Mouse (Mus musculus): ENCODE data around the gene Gm2696. TPM values are rescaled to one million over a fixed set of nuclear protein-coding genes. Genes with fewer than 3 reads are reported as not detected.

Gene Gm2696
- not detected in 2 replicates for total RNA-seq (2023)

GRCm38 (mm10) chr10:77814382-77814781 lies at the start of gene Gm2696:
Gene Gm2696, plus strand, starts transcription at chr10:77814682.

DNA sequence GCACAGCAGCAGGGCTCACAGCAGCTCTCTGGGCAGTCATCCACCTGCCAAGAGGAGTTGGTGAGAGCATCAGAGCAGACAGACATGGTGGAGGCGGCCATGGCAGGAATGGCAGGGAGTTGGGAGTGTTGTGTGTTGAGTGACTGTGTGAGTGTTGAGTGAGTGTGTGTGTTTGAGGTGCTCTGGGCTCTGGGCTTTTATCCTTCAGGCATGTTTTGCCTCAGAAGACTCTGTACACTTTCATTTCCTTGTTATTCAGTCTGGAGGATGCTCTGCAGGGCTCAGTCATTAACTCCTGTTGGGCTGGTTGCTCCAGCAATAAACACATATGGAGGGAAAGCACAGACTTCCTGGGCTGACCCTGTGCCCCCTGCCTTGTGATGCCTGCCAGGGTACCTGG lies 43.3 kb upstream of the Gm2696 start, which contains the start of gene Gm3238:
Gm3238 (minus strand) TSS at position 101 of the 400 bp plus-strand sequence.

GRCm38 (mm10) chr10:77776844-77777243 lies 37.6 kb upstream of the Gm2696 start, which contains the start of gene Gm7138:
Gene Gm7138, minus strand, starts transcription at chr10:77776944.

DNA sequence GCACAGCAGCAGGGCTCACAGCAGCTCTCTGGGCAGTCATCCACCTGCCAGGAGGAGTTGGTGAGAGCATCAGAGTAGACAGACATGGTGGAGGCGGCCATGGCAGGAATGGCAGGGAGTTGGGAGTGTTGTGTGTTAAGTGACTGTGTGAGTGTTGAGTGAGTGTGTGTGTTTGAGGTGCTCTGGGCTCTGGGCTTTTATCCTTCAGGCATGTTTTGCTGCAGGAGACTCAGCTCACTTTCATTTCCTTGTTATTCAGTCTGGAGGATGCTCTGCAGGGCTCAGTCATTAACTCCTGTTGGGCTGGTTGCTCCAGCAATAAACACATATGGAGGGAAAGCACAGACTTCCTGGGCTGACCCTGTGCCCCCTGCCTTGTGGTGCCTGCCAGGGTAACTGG lies 32.0 kb upstream of the Gm2696 start, which contains the start of gene Gm3250:
Gm3250 (minus strand) TSS at position 101 of the 400 bp plus-strand sequence.

DNA sequence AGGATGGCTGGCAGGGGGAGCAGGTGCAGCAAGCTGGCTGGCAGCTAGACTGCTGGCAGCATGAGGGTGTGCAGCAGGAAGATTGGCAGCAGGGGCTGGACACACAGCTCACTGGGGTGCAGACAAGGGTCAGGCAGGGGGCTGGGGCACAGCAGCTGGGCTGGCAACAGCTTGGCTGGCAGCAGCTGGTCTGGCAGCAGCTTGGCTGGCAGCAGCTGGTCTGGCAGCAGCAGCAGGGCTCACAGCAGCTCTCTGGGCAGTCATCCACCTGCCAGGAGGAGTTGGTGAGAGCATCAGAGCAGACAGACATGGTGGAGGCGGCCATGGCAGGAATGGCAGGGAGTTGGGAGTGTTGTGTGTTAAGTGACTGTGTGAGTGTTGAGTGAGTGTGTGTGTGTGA lies 26.6 kb upstream of the Gm2696 start, which contains the start of gene Gm7137:
Gm7137 (minus strand) TSS at position 325 of the 400 bp plus-strand sequence.

DNA sequence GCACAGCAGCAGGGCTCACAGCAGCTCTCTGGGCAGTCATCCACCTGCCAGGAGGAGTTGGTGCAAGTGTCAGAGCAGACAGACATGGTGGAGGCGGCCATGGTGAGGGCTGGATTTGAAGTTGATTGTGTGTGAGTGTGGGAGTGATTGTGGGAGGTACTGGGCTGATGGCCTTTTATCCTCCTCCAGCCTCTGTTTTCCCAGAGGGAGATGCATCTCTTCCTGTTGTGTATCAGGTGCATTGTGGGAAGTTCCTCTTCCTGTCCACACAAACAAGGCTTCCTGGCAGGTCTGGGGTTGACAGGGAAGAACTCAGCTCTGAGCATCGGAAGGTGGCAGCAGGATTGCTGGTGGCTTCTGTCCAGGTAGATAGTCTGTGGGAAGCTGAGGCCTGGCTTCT lies 19.5 kb upstream of the Gm2696 start, which contains the start of gene Gm9639:
Gm9639 (minus strand) TSS at position 101 of the 400 bp plus-strand sequence.

GRCm38 (mm10) chr10:77798921-77799508 lies 15.5 kb upstream of the Gm2696 start, which contains the start of gene Gm19668:
Gene Gm19668, minus strand, starts transcription at chr10:77799133.

GRCm38 (mm10) chr10:77811743-77812142 lies 2.7 kb upstream of the Gm2696 start, which contains the start of gene Gm9507:
Gene Gm9507, minus strand, starts transcription at chr10:77811843.

GRCm38 (mm10) chr10:77826951-77827350 lies 12.5 kb downstream of the Gm2696 start, which contains the start of gene Krtap10-4:
Gene Krtap10-4, minus strand, starts transcription at chr10:77827095.

DNA sequence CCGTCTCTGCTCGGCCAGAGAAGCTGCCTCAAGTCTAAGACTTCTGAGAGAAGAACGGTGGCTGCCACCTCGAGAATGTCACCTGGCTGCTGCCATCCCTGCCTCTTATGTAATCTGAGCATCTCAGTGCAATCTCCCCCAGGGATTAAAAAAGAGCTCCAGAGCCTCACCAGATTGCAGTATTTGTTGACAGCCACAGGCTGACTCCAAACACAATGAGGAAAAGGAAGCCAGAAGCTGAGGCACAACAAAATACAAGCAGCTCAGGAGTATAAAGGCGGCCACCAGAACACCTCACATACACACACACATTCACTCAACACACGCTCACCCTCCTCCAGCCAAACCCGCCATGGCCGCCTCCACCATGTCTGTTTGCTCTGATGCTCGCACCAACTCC lies 21.2 kb downstream of the Gm2696 start, which contains the start of gene Krtap10-10:
Krtap10-10 (plus strand) TSS at position 301 of the 400 bp plus-strand sequence.

DNA sequence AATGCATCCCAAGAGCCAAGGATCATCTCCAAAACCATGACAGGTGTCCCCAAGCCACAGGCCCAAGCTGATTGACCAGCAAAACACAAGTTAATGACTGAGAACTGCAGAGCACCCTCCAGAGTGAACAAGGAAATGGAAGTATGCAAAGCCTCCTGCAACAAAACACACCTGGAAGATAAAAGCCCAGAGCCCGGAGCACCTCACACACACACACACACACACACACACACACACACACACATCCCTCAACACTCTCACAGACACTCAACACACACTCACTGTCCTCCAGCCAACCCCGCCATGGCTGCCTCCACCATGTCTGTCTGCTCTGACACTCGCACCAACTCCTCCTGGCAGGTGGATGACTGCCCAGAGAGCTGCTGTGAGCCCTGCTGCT lies 32.0 kb downstream of the Gm2696 start, which contains the start of gene Gm36176:
Gm36176 (plus strand) TSS at position 301 of the 400 bp plus-strand sequence.

GRCm38 (mm10) chr10:77852559-77852958 lies 38.1 kb downstream of the Gm2696 start, which contains the start of gene Gm10318:
Gene Gm10318, plus strand, starts transcription at chr10:77852859.

GRCm38 (mm10) chr10:77861675-77862074 lies 47.2 kb downstream of the Gm2696 start, which contains the start of gene Gm3285:
Gene Gm3285, plus strand, starts transcription at chr10:77861975.

Other genes starting within 250 kb of the Gm2696 start
- 85.5 and 125 TPM in 2 replicates for gene Pttg1ip, start 233.0 kb upstream of the Gm2696 start, total RNA-seq (2023)
- 55.9 and 66.8 TPM in 2 replicates for gene Sumo3, start 208.6 kb upstream of the Gm2696 start, total RNA-seq (2023)
- not detected in 2 replicates for gene Gm49325, start 208.5 kb upstream of the Gm2696 start, total RNA-seq (2023)
- gene Ube2g2, start 192.4 kb upstream of the Gm2696 start, total RNA-seq (2023): 31.2 and 34.0 TPM in 2 replicates
- gene Tspear, start 128.1 kb upstream of the Gm2696 start, total RNA-seq (2023): not detected in 2 replicates
- not detected in 2 replicates for gene Gm19402, start 123.9 kb upstream of the Gm2696 start, total RNA-seq (2023)
- gene Gm9508, start 117.4 kb upstream of the Gm2696 start, total RNA-seq (2023): not detected in 2 replicates
- gene Gm10272, start 108.1 kb upstream of the Gm2696 start, total RNA-seq (2023): not detected in 2 replicates
- gene Gm10024, start 103.2 kb upstream of the Gm2696 start, total RNA-seq (2023): not detected in 2 replicates
- gene Gm10142, start 98.9 kb upstream of the Gm2696 start, total RNA-seq (2023): not detected in 2 replicates
- not detected in 2 replicates for gene Krtap12-1, start 94.1 kb upstream of the Gm2696 start, total RNA-seq (2023)
- not detected in 2 replicates for gene Gm10100, start 88.2 kb upstream of the Gm2696 start, total RNA-seq (2023)
- gene Gm18596, start 72.0 kb upstream of the Gm2696 start, total RNA-seq (2023): not detected in 2 replicates
- gene Gm9736, start 63.3 kb upstream of the Gm2696 start, total RNA-seq (2023): not detected in 2 replicates
- not detected in 2 replicates for gene Gm3233, start 55.0 kb upstream of the Gm2696 start, total RNA-seq (2023)
- not detected in 2 replicates for gene Gm3238, start 43.4 kb upstream of the Gm2696 start, total RNA-seq (2023)
- not detected in 2 replicates for gene Gm7138, start 37.7 kb upstream of the Gm2696 start, total RNA-seq (2023)
- not detected in 2 replicates for gene Gm3250, start 32.1 kb upstream of the Gm2696 start, total RNA-seq (2023)
- gene Gm7137, start 26.5 kb upstream of the Gm2696 start, total RNA-seq (2023): not detected in 2 replicates
- not detected in 2 replicates for gene Gm9639, start 19.6 kb upstream of the Gm2696 start, total RNA-seq (2023)
- not detected in 2 replicates for gene Gm19668, start 15.5 kb upstream of the Gm2696 start, total RNA-seq (2023)
- gene Gm9507, start 2.8 kb upstream of the Gm2696 start, total RNA-seq (2023): not detected in 2 replicates
- gene Krtap10-4, start 12.4 kb downstream of the Gm2696 start, total RNA-seq (2023): not detected in 2 replicates
- gene Krtap10-10, start 21.3 kb downstream of the Gm2696 start, total RNA-seq (2023): not detected in 2 replicates
- gene Gm36176, start 32.1 kb downstream of the Gm2696 start, total RNA-seq (2023): not detected in 2 replicates
- not detected in 2 replicates for gene Gm10318, start 38.2 kb downstream of the Gm2696 start, total RNA-seq (2023)
- not detected in 2 replicates for gene Gm3285, start 47.3 kb downstream of the Gm2696 start, total RNA-seq (2023)
- gene Lrrc3, start 87.9 kb downstream of the Gm2696 start, total RNA-seq (2023): 0.39 and 1.0 TPM in 2 replicates
- 254 and 380 TPM in 2 replicates for gene Trpm2, start 155.9 kb downstream of the Gm2696 start, total RNA-seq (2023)
- gene 1810043G02Rik, start 163.8 kb downstream of the Gm2696 start, total RNA-seq (2023): 10.6 and 12.8 TPM in 2 replicates
- 39.7 and 51.3 TPM in 2 replicates for gene Pfkl, start 195.4 kb downstream of the Gm2696 start, total RNA-seq (2023)
- 2.9 and 5.2 TPM in 2 replicates for gene Dnmt3l, start 227.3 kb downstream of the Gm2696 start, total RNA-seq (2023)
- gene Aire, start 228.9 kb downstream of the Gm2696 start, total RNA-seq (2023): not detected in 2 replicates